Mouse (Mus musculus): ENCODE measurements around the gene Oprm1. TPM values are rescaled to one million over a fixed set of nuclear protein-coding genes. Genes with fewer than 3 reads are reported as not detected.

The Oprm1 gene
- polyA plus RNA-seq, 1 experiment from 2014 or later, result 2.0 TPM

DNA sequence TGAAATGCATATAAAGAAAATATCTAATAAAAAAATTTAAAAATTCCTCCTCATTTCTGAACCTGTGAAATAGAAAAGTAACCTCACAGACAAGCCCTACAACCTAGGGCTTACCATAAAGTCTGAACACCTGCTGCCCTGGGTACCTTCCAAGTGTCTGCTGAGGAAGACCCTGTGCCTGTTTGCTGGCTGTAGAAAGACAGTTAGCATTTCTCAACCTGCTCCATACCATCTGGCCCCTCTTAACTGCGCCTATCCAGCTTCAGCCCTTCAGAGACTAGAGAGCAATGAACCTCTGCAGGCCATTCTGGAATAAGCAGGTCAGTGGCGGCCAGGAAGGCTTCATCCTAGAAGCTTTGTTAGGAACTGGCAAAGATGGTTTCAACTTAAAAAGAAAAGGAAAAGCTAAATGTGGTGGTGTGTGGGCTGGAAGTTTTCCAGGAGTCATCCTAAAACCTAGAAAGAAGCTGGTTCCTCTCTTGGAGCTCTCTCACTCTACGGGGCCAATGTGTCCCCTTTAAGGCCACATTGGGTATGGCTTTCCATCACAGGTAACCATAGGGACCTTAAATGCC, 143.6 kb downstream of the Oprm1 start:
- Histone ChIP-seq H3K27ac (replicated peaks) (no peak overlapping the region), H3K4me1 (no peaks in the 10 kb centered on the region), H3K4me2 (replicated peaks) (no peak overlapping the region), H3K9ac (replicated peaks) (no peak overlapping the region), H3K27me3 (no peaks in the 10 kb centered on the region), H3K36me3 (no peaks in the 10 kb centered on the region), H3K9me3 (no peaks in the 10 kb centered on the region), H3K4me3 (no peak overlapping the region)
- WGBS, result 80% methylated on average over 3 of the region's 3 CpGs
- no peak for ATAC-seq (replicated peaks)

DNA sequence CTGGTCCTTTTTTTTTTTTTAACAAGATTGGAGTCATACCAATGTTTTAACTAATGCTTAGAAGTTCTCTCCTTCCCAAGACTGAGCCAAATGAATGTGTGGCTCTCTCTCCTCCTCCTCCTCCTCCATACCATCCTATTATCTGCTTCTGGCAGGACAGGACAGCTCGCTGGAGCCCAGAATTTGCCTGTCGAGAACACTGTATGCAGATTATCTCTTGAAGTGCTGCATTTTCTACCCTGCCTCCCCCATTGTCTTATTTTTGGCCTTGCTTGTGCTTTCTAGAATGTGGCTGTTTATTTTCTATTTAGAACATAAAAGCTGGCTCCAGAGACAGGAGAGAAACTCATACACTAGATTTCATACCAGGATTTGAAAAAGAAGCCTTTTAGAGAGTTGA, 151.5 kb downstream of the Oprm1 start:
- H3K27me3 ChIP-seq, result no peaks in the 10 kb centered on the region
- no peak overlapping the region for H3K27ac ChIP-seq (replicated peaks)
- no peaks in the 10 kb centered on the region for H3K36me3 ChIP-seq
- 59% methylated on average over 2 of the region's 2 CpGs for WGBS
- H3K4me1 ChIP-seq, result no peaks in the 10 kb centered on the region
- H3K4me2 ChIP-seq (replicated peaks), result no peak overlapping the region
- no peak for ATAC-seq (replicated peaks)
- no peak overlapping the region for H3K4me3 ChIP-seq
- no peaks in the 10 kb centered on the region for H3K9me3 ChIP-seq
- no peak overlapping the region for H3K9ac ChIP-seq (replicated peaks)

DNA sequence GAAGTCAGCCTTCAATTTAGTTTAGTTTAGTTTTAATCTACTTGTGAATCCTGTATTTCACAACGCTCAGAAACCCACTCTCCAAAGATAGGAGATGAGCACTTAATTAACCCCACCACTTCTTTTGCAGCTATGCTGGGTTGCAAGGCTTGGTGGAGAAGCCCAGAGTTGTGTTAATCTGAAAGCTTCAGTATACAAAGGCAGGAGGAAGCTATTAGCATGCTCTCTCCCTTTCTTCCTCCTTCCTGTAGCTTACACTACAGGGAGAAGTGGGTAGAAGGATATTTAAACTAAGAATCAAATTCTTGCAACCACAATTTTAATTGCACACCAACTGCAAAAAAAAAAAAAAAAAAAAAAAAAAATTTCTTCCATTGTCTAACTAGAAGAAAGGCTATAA, 157.7 kb downstream of the Oprm1 start:
- peak overlapping the region; percentile 64 for H3K27ac ChIP-seq (replicated peaks)
- peaks cover 20% of the 10 kb centered on the region for H3K4me1 ChIP-seq
- no peaks in the 10 kb centered on the region for H3K36me3 ChIP-seq
- no peaks in the 10 kb centered on the region for H3K27me3 ChIP-seq
- 14% methylated on average over 1 of the region's 1 CpGs for WGBS
- ATAC-seq (replicated peaks), result no peak
- no peak overlapping the region for H3K9ac ChIP-seq (replicated peaks)
- no peaks in the 10 kb centered on the region for H3K9me3 ChIP-seq
- H3K4me2 ChIP-seq (replicated peaks), result no peak overlapping the region
- no peak overlapping the region for H3K4me3 ChIP-seq

DNA sequence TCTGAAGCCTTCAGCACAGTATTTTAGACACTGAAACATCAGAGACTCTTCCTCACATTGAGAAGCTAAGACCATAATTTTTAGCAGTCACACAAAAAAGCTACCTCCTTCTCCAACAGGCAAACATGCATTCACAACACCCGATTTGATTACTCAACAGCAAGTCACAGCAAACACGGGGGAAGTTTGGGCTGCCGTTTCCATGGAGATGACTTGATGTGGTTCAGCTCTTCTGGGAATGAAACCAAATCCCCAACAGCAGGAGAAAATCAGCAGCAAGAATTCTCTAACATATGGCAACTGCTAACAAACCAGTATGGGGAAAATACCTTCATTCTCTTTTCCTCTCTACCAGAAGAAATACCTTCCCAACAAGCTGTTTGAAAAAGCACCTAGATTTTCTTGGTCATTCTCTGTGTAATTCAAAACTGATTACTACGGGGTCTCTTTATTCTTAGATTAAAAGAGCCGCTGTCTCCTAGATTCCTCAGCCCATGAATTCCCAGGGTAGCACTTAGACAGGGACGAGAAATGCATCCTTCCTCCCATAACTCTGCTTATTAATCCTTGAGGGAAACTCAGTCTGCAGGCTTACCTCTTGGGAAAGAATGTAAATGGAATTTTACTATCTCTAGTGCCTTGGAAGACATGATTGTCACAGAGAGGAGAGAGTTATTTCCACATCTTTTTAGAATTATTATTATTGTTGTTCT, 158.4 kb downstream of the Oprm1 start:
- Histone ChIP-seq H3K4me2 (replicated peaks) (no peak overlapping the region; the same call in 1 of the 2 replicates), H3K9ac (replicated peaks) (no peak overlapping the region)
- 8% methylated on average over 6 of the region's 6 CpGs for WGBS

DNA sequence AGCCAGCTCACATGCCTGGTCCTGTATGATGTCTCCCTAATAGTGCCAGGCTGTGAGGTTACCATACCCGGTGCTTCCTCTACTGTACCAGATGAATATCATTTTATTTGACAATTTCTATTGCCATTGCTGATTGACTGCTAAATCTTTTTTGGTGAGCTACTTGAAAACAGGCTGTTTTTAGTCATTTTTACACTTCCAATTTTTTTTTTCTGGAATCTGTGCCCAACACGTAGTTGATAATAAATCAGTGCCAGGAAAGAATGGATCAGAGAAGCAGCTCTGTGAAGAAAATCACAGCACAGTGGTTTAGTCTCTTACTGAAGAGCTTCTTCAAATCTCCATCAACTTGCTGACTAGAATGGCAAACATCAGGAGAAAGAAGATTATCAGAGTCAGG, 168.4 kb downstream of the Oprm1 start:
- H3K27ac ChIP-seq (replicated peaks), result peak overlapping the region; percentile 66
- no peak; the same call in 1 of the 2 replicates for ATAC-seq (replicated peaks)

More for the DNA sequence above, 158.4 kb downstream of the Oprm1 start:
- no peaks in the 10 kb centered on the region for H3K9me3 ChIP-seq
- peak overlapping the region; percentile 82 for H3K27ac ChIP-seq (replicated peaks)
- peak; percentile 89 for ATAC-seq (replicated peaks)
- no peaks in the 10 kb centered on the region for H3K27me3 ChIP-seq
- peaks cover 20% of the 10 kb centered on the region for H3K4me1 ChIP-seq
- H3K36me3 ChIP-seq, result no peaks in the 10 kb centered on the region
- no peak overlapping the region for H3K4me3 ChIP-seq

DNA sequence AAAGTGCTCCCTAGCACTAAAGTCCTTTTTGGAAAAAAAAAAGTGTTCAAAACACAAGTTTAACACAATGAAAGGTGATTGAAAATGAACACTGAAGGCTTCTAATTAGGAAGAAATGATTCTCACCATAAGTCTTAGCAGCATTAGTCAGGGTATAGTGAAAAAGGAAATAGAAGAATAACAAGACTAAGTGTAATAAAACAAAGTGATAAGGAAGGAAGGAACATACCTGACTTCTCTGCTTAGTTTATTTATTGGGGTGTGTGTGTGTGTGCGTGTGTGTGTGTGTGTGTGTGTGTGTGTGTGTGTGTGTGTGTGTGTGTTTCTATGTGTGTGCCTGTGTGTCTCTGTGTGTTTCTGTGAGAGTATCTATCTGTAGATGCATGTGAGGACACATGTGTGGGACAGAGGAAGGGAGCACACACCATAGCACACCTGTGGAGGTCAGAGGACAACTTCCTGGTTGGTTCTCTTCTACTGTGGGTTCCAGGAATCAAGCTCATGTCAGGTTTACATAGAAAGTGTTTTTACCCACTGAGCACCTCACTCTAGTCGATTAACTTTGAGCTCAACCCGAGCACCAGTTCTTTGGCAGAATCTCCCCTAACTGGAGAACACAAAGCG, 169.4 kb downstream of the Oprm1 start:
- WGBS, result 81% methylated on average over 4 of the region's 4 CpGs
- no peaks in the 10 kb centered on the region for H3K36me3 ChIP-seq
- no peak overlapping the region for H3K9ac ChIP-seq (replicated peaks)
- H3K4me2 ChIP-seq (replicated peaks), result no peak overlapping the region
- H3K4me1 ChIP-seq, result no peaks in the 10 kb centered on the region
- no peak overlapping the region for H3K4me3 ChIP-seq
- no peaks in the 10 kb centered on the region for H3K9me3 ChIP-seq
- H3K27ac ChIP-seq (replicated peaks), result no peak overlapping the region
- H3K27me3 ChIP-seq, result no peaks in the 10 kb centered on the region
- no peak for ATAC-seq (replicated peaks)

More for the DNA sequence above, 168.4 kb downstream of the Oprm1 start:
- Histone ChIP-seq H3K4me3 (no peak overlapping the region), H3K4me1 (no peaks in the 10 kb centered on the region), H3K36me3 (no peaks in the 10 kb centered on the region), H3K9ac (replicated peaks) (no peak overlapping the region), H3K4me2 (replicated peaks) (no peak overlapping the region), H3K9me3 (no peaks in the 10 kb centered on the region), H3K27me3 (no peaks in the 10 kb centered on the region)
- WGBS, result 77% methylated on average over 2 of the region's 2 CpGs

DNA sequence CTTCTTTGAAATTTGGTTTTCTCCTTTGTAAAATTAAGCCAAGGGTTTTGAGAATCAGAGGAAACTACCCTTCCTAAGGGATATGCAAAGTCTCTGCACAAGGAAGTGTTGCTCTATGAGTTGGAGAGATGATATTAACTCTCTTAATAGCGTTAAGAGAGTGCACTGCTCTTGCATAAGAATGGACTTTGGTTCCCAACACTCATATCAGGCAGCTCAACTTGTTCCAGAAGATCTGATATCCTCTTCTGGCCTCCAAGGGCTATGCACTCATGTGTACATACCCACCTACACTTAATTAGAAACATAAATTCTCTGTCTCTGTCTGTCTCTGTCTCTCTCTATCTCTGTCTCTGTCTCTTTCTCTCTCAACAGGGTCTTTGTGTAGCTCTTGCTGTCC, 170.6 kb downstream of the Oprm1 start:
- H3K4me3 ChIP-seq, result no peak overlapping the region
- no peaks in the 10 kb centered on the region for H3K27me3 ChIP-seq
- no peak overlapping the region for H3K27ac ChIP-seq (replicated peaks)
- H3K4me1 ChIP-seq, result no peaks in the 10 kb centered on the region
- 57% methylated on average over 1 of the region's 1 CpGs for WGBS
- ATAC-seq (replicated peaks), result no peak
- H3K36me3 ChIP-seq, result no peaks in the 10 kb centered on the region
- no peak overlapping the region for H3K9ac ChIP-seq (replicated peaks)
- no peaks in the 10 kb centered on the region for H3K9me3 ChIP-seq
- H3K4me2 ChIP-seq (replicated peaks), result no peak overlapping the region

DNA sequence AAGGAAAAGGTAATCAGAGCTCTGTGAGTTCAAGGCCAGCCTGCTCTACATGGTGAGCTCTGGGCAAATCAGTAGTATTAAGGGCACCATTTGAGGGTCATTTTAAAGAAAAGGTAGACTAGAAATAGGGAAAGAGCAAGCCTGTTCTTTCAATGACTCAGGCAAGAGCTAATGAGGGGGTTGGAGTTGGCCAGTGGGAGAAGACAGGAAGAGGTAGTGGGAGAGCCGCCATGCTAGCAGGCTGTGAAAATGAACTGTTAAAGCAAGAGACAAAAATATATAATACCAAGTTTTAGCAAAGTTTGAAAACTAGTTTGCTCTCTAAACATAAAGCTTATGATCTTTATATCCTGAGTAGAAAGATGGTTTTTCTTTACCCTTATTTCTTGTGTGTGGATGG, 172.1 kb downstream of the Oprm1 start:
- Histone ChIP-seq H3K4me1 (0 out of 2 replicates have a peak, but pooled peaks cover 3% of the 10 kb centered on the region), H3K9me3 (no peaks in the 10 kb centered on the region), H3K36me3 (no peaks in the 10 kb centered on the region), H3K4me3 (no peak overlapping the region), H3K27ac (replicated peaks) (no peak overlapping the region), H3K9ac (replicated peaks) (no peak overlapping the region), H3K27me3 (no peaks in the 10 kb centered on the region), H3K4me2 (replicated peaks) (no peak overlapping the region)
- no peak for ATAC-seq (replicated peaks)
- WGBS, result 93% methylated on average over 1 of the region's 1 CpGs

DNA sequence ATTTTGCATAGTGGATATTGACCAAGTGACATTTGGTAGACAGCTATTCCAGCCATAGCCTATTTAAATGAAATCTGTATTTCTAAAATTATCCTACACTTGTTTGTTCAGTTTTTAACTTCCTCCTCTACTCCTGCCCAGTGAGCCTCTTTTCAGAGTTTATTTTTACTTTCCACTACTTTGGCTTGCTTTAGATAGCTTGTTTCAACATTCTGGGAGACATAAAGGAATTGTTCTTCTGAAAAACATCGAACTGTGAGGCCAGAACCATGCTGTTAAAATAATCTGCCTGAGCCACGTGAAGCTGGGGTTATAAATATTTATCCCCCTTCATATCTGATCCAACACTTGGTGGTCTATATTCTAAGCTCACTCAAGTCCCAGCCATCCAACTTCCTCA, 172.6 kb downstream of the Oprm1 start:
- 67% methylated on average over 2 of the region's 2 CpGs for WGBS
- Histone ChIP-seq H3K27me3 (no peaks in the 10 kb centered on the region), H3K9ac (replicated peaks) (no peak overlapping the region), H3K27ac (replicated peaks) (no peak overlapping the region), H3K4me1 (0 out of 2 replicates have a peak, but pooled peaks cover 3% of the 10 kb centered on the region), H3K4me2 (replicated peaks) (no peak overlapping the region), H3K36me3 (no peaks in the 10 kb centered on the region), H3K9me3 (no peaks in the 10 kb centered on the region), H3K4me3 (no peak overlapping the region)
- ATAC-seq (replicated peaks), result no peak

DNA sequence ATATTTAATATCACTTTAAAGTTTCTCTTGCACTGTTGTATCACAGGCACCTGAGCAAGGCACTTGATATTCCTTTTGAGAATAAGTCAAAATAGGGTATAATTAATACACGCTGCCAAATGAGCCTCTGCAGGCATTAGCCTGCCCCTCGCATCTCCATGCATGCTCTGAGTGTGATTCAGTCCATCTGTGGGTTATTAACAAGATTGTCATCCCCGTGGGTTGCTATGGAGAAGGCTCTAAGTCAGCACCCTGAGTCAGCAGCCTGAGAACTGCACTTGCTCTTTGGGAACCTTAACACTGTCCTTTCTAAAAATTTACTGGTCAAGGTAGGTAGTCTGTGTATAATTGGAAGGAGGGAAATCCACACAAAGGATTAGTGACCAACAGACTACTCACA, 176.5 kb downstream of the Oprm1 start:
- H3K9ac ChIP-seq (replicated peaks), result no peak overlapping the region
- H3K4me1 ChIP-seq, result 0 out of 2 replicates have a peak, but pooled peaks cover 3% of the 10 kb centered on the region
- 67% methylated on average over 3 of the region's 3 CpGs for WGBS
- H3K36me3 ChIP-seq, result no peaks in the 10 kb centered on the region
- no peak overlapping the region for H3K4me2 ChIP-seq (replicated peaks)
- H3K9me3 ChIP-seq, result no peaks in the 10 kb centered on the region
- H3K4me3 ChIP-seq, result no peak overlapping the region
- H3K27ac ChIP-seq (replicated peaks), result no peak overlapping the region
- 0 out of 2 replicates have a peak, but pooled peaks have one; percentile 43 for ATAC-seq (replicated peaks)
- no peaks in the 10 kb centered on the region for H3K27me3 ChIP-seq

DNA sequence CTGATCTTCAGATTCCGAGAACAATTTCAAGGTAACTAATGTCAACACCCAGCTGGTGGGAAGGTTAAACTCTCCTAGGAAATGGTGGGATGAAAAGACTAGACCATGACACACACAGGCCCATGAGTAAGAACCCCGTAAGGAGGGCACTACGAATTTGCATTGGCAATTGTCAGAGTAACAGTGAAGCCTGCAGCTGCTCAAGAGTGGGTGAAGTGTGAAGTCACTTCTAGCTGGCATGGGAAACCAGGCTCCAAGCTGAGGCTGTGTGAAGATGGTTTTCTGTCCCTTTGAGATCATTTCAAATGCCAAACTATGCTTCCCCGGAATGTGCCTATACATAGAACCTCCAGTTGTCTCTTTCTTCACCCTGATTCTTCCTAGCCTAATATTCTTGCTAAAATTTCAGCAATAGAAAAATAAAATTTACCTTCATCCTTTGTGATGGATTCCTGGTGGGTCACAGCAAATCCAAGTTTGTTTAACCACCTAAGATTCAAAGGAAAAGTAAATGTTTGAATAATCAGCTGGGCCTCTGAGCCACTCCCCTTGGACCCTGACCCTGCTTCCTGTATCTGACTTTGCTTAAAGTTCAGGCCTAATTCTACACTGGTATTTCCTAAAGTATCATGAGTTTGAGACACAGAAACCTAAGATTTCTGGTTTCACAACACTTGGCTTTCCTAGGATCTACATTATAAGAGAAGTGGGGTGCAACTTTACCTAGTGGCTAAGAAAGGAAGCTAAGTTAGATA, 178.5 kb downstream of the Oprm1 start:
- no peak overlapping the region for H3K4me2 ChIP-seq (replicated peaks)
- no peak overlapping the region for H3K27ac ChIP-seq (replicated peaks)
- no peaks in the 10 kb centered on the region for H3K9me3 ChIP-seq
- 85% methylated on average over 4 of the region's 4 CpGs for WGBS
- H3K4me1 ChIP-seq, result 0 out of 2 replicates have a peak, but pooled peaks cover 3% of the 10 kb centered on the region
- no peak overlapping the region for H3K9ac ChIP-seq (replicated peaks)
- H3K4me3 ChIP-seq, result no peak overlapping the region
- no peak for ATAC-seq (replicated peaks)
- no peaks in the 10 kb centered on the region for H3K36me3 ChIP-seq
- H3K27me3 ChIP-seq, result no peaks in the 10 kb centered on the region

DNA sequence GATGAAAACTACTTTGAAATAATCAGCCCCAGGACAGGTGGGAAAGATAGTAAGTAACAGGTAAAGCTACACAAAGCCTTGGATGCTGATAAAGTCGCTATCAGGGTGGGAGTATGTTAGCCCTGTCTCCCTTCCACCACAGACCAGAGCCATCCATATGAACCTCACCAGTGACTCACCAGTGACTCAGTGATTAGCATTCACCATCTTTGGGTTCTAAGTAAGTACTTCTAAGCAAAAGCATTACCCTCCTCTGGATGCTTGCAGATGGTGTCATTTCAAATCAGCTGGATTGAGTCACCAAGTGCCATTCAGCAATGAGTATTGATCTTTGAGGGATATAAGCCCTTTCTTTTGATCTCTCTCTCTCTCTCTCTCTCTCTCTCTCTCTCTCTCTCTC, 194.8 kb downstream of the Oprm1 start:
- H3K27me3 ChIP-seq, result no peaks in the 10 kb centered on the region
- no peak overlapping the region for H3K27ac ChIP-seq (replicated peaks)
- no peak overlapping the region for H3K4me3 ChIP-seq
- H3K4me2 ChIP-seq (replicated peaks), result no peak overlapping the region
- no peaks in the 10 kb centered on the region for H3K4me1 ChIP-seq
- no peaks in the 10 kb centered on the region for H3K36me3 ChIP-seq
- H3K9ac ChIP-seq (replicated peaks), result no peak overlapping the region
- WGBS, result 79% methylated on average over 1 of the region's 1 CpGs
- H3K9me3 ChIP-seq, result no peaks in the 10 kb centered on the region
- ATAC-seq (replicated peaks), result no peak
